Mouse (Mus musculus): ENCODE measurements around the gene Akt1s1.

- TF ChIP-seq CTCF (IDR thresholded peaks at IDR 0.05; ENCODE audit: low read depth) = no peak
- TF ChIP-seq EP300 (IDR thresholded peaks at IDR 0.05; ENCODE audit: low read depth) = no peak
These were observed 33.7 kb upstream of the Akt1s1 start for GRCm38 (mm10) chr7:44814952-44815553.

Measured in heart, postnatal 0 days (tissue).